Mouse (Mus musculus) embryonic fibroblast, embryonic 13.5 days (primary cell): ENCODE data around the gene Spag9.

ENCODE experiments used
- CTCF ChIP-seq: IDR thresholded peaks from 2 replicates; pipeline ENCODE4 v1.5.1; 2011; ENCODE audit warnings: mild to moderate bottlenecking, control low read depth, low read length, moderate library complexity, borderline replicate concordance; ENCODE audit not compliant: insufficient read depth
- POLR2A ChIP-seq: IDR thresholded peaks from 2 replicates; pipeline ENCODE4 v1.6.1; 2011; ENCODE audit warnings: low read depth, mild to moderate bottlenecking, control low read depth, low read length, moderate library complexity

GRCm38 (mm10) chr11:94165745-94166144 is 169.9 kb downstream of the Spag9 start:
- no peak for TF ChIP-seq POLR2A
- no peak for TF ChIP-seq CTCF
